Mouse (Mus musculus): ENCODE measurements around the gene Rgs8.

Gene Rgs8

GRCm38 (mm10) chr1:153741551-153742316 is 88.9 kb downstream of the Rgs8 start:
- no peak for DNase-seq (ENCODE audit: extremely low spot score, low spot score)

GRCm38 (mm10) chr1:153742374-153743155 is 89.7 kb downstream of the Rgs8 start:
- peak; percentile 65 for DNase-seq (ENCODE audit: extremely low spot score, low spot score)

GRCm38 (mm10) chr1:153746119-153746670 is 93.4 kb downstream of the Rgs8 start:
- DNase-seq (ENCODE audit: extremely low spot score, low spot score): no peak

- peak; percentile 73 for DNase-seq (ENCODE audit: extremely low spot score, low spot score)
Measured at GRCm38 (mm10) chr1:153746728-153747127, 93.9 kb downstream of the Rgs8 start.

- DNase-seq (ENCODE audit: extremely low spot score, low spot score): no peak
Measured at GRCm38 (mm10) chr1:153747861-153748530, 95.2 kb downstream of the Rgs8 start.

- peak; percentile 63 for DNase-seq (ENCODE audit: extremely low spot score, low spot score)
Measured at GRCm38 (mm10) chr1:153748549-153748948, 95.7 kb downstream of the Rgs8 start.

GRCm38 (mm10) chr1:153749211-153749801 is 96.5 kb downstream of the Rgs8 start, which contains the start of gene Rnasel:
Gene Rnasel, plus strand, starts transcription at chr1:153749426.
- peak; percentile 81 for DNase-seq (ENCODE audit: extremely low spot score, low spot score)

Data from neural tube, embryonic 10.5 days (tissue).